Mouse (Mus musculus) kidney, embryonic 14.5 days (tissue): ENCODE measurements at regions not wholly inside any gene's neighbourhood (a gene's known extent, or its start where the extent isn't known, plus 50 kb on each side); places are given as distances from the start of the nearest gene placed in this dataset.
A peak's percentile ranks its signal among the peaks of the same experiment; 100 is the strongest.

Source experiments
- ATAC-seq: fragments of 200-750 bp; cut with Nextera tagmentation; 2 replicates; pipeline ENCODE4 v1.8.0; 2017; ENCODE audit warnings: moderate number of reproducible peaks, mild to moderate bottlenecking, moderate TSS enrichment, moderate library complexity; ENCODE audit not compliant: low FRiP score, low TSS enrichment
- H3K27ac ChIP-seq: fragments of 300-500 bp; sonication (generic); 2 replicates; pipeline ENCODE4 v1.5.1; 2014; ENCODE audit warnings: low read depth, mild to moderate bottlenecking, low read length, moderate library complexity, mixed read lengths
- H3K27me3 ChIP-seq: fragments of 300-500 bp; sonication (generic); 2 replicates; pipeline ENCODE4 v1.6.1; 2014; ENCODE audit warnings: mild to moderate bottlenecking, low read length; ENCODE audit not compliant: control insufficient read depth, insufficient read depth
- H3K36me3 ChIP-seq: fragments of 300-500 bp; sonication (generic); 2 replicates; pipeline ENCODE4 v1.6.1; 2014; ENCODE audit warnings: low read length, mixed read lengths; ENCODE audit not compliant: control insufficient read depth, insufficient read depth
- H3K4me1 ChIP-seq: fragments of 300-500 bp; sonication (generic); 2 replicates; pipeline ENCODE4 v1.6.1; 2014; ENCODE audit warnings: low read length, mixed read lengths; ENCODE audit not compliant: control insufficient read depth, insufficient read depth
- H3K4me2 ChIP-seq: fragments of 300-500 bp; sonication (generic); replicated peaks from 2 replicates; pipeline ENCODE4 v1.6.1; 2014; ENCODE audit warnings: low read depth, mild to moderate bottlenecking, low read length
- H3K4me3 ChIP-seq: fragments of 300-500 bp; sonication (generic); 2 replicates; pipeline ENCODE4 v1.5.1; 2014; ENCODE audit warnings: mild to moderate bottlenecking, low read length
- H3K9ac ChIP-seq: fragments of 300-500 bp; sonication (generic); 2 replicates; pipeline ENCODE4 v1.6.1; 2014; ENCODE audit warnings: low read depth, mild to moderate bottlenecking, low read length, moderate library complexity
- H3K9me3 ChIP-seq: fragments of 300-500 bp; sonication (generic); 2 replicates; pipeline ENCODE4 v1.6.1; 2016; ENCODE audit warnings: low read length; ENCODE audit not compliant: control insufficient read depth
- WGBS: fragments of 180-500 bp; shearing (Covaris S2); extraction: QIAGEN DNeasy Blood & Tissue Kit; methylation state at CpG from one replicate; pipeline ENCODE4 v1.1.7; 2014; 5-methylcytosine and 5-hydroxymethylcytosine counted together

- ATAC-seq: 0 out of 2 replicates have a peak, but pooled peaks have one; percentile 52
- 66% methylated on average over 3 of the region's 3 CpGs for WGBS
- no peak overlapping the region for H3K27ac ChIP-seq
Observed at GRCm38 (mm10) chr14:97403176-97403795, 766.3 kb downstream of the Dach1 start.

GRCm38 (mm10) chr14:97396385-97396784, 773.2 kb downstream of the Dach1 start:
- H3K27me3 ChIP-seq: no peaks in the 10 kb centered on the region
- H3K9ac ChIP-seq: no peak overlapping the region
- H3K9me3 ChIP-seq: no peaks in the 10 kb centered on the region
- no peak for ATAC-seq
- no peak overlapping the region for H3K4me3 ChIP-seq
- H3K4me2 ChIP-seq: no peak overlapping the region
- H3K27ac ChIP-seq: no peak overlapping the region
- no peaks in the 10 kb centered on the region for H3K36me3 ChIP-seq
- no peaks in the 10 kb centered on the region for H3K4me1 ChIP-seq
- WGBS: 30% methylated on average over 7 of the region's 7 CpGs

More at GRCm38 (mm10) chr14:97403176-97403795, 766.3 kb downstream of the Dach1 start:
- Histone ChIP-seq H3K4me1 (no peaks in the 10 kb centered on the region), H3K36me3 (no peaks in the 10 kb centered on the region), H3K9ac (no peak overlapping the region), H3K4me3 (no peak overlapping the region), H3K27me3 (no peaks in the 10 kb centered on the region), H3K9me3 (no peaks in the 10 kb centered on the region), H3K4me2 (no peak overlapping the region)

GRCm38 (mm10) chr14:97395750-97396377, 773.7 kb downstream of the Dach1 start:
- ATAC-seq: no peak
- Histone ChIP-seq H3K9ac (no peak overlapping the region), H3K27me3 (no peaks in the 10 kb centered on the region), H3K9me3 (no peaks in the 10 kb centered on the region), H3K4me3 (no peak overlapping the region), H3K4me1 (no peaks in the 10 kb centered on the region), H3K27ac (no peak overlapping the region), H3K36me3 (no peaks in the 10 kb centered on the region), H3K4me2 (no peak overlapping the region)
- 74% methylated on average over 7 of the region's 7 CpGs for WGBS

- Histone ChIP-seq H3K27me3 (no peaks in the 10 kb centered on the region), H3K4me2 (no peak overlapping the region), H3K9me3 (no peaks in the 10 kb centered on the region), H3K9ac (no peak overlapping the region), H3K4me3 (no peak overlapping the region), H3K36me3 (no peaks in the 10 kb centered on the region), H3K4me1 (no peaks in the 10 kb centered on the region), H3K27ac (no peak overlapping the region)
- 41% methylated on average over 2 of the region's 2 CpGs for WGBS
- ATAC-seq: no peak
Observed at GRCm38 (mm10) chr14:97389005-97389404, 780.6 kb downstream of the Dach1 start.

- 83% methylated on average over 3 of the region's 3 CpGs for WGBS
- no peaks in the 10 kb centered on the region for H3K9me3 ChIP-seq
- no peak overlapping the region for H3K9ac ChIP-seq
- ATAC-seq: no peak
- no peaks in the 10 kb centered on the region for H3K36me3 ChIP-seq
- no peak overlapping the region for H3K4me3 ChIP-seq
- no peaks in the 10 kb centered on the region for H3K4me1 ChIP-seq
- no peak overlapping the region for H3K27ac ChIP-seq
- no peaks in the 10 kb centered on the region for H3K27me3 ChIP-seq
- no peak overlapping the region for H3K4me2 ChIP-seq
Observed at GRCm38 (mm10) chr14:97380131-97380530, 789.4 kb downstream of the Dach1 start.

GRCm38 (mm10) chr14:97356915-97357314, 812.6 kb downstream of the Dach1 start:
- ATAC-seq: no peak

GRCm38 (mm10) chr14:97347970-97348369, 821.6 kb downstream of the Dach1 start:
- Histone ChIP-seq H3K9me3 (no peaks in the 10 kb centered on the region), H3K27ac (no peak overlapping the region), H3K9ac (no peak overlapping the region), H3K4me3 (no peak overlapping the region), H3K36me3 (no peaks in the 10 kb centered on the region), H3K4me1 (no peaks in the 10 kb centered on the region), H3K4me2 (no peak overlapping the region), H3K27me3 (no peaks in the 10 kb centered on the region)
- no peak for ATAC-seq
- WGBS: 64% methylated on average over 2 of the region's 2 CpGs

More at GRCm38 (mm10) chr14:97356915-97357314, 812.6 kb downstream of the Dach1 start:
- 90% methylated on average over 7 of the region's 7 CpGs for WGBS
- Histone ChIP-seq H3K27ac (no peak overlapping the region), H3K9ac (no peak overlapping the region), H3K4me2 (no peak overlapping the region), H3K4me1 (no peaks in the 10 kb centered on the region), H3K4me3 (no peak overlapping the region), H3K9me3 (no peaks in the 10 kb centered on the region), H3K27me3 (no peaks in the 10 kb centered on the region), H3K36me3 (no peaks in the 10 kb centered on the region)

GRCm38 (mm10) chr14:97331388-97331787, 812.5 kb upstream of the Klhl1 start:
- H3K9me3 ChIP-seq: no peaks in the 10 kb centered on the region
- H3K4me3 ChIP-seq: no peak overlapping the region
- no peak overlapping the region for H3K4me2 ChIP-seq
- no peaks in the 10 kb centered on the region for H3K27me3 ChIP-seq
- no peak overlapping the region for H3K9ac ChIP-seq
- no peak; the same call in 1 of the 2 replicates for ATAC-seq
- no peaks in the 10 kb centered on the region for H3K36me3 ChIP-seq
- WGBS: 8% methylated on average over 2 of the region's 2 CpGs
- H3K27ac ChIP-seq: no peak overlapping the region
- no peaks in the 10 kb centered on the region for H3K4me1 ChIP-seq

- Histone ChIP-seq H3K9ac (no peak overlapping the region), H3K36me3 (no peaks in the 10 kb centered on the region), H3K4me2 (no peak overlapping the region), H3K4me3 (no peak overlapping the region), H3K4me1 (no peaks in the 10 kb centered on the region), H3K27ac (no peak overlapping the region), H3K9me3 (no peaks in the 10 kb centered on the region), H3K27me3 (no peaks in the 10 kb centered on the region)
- 54% methylated on average over 3 of the region's 3 CpGs for WGBS
- no peak for ATAC-seq
Observed at GRCm38 (mm10) chr14:97329979-97330378, 811.1 kb upstream of the Klhl1 start.
